Comparison of ENCODE assay signal across 20 mouse cellular contexts in genomic region chr6:108553013-108553412, GRCm38 (mm10).
"Had no signal": no experiment of that assay in that cellular context is flagged by ENCODE, and none has a peak within 500 bp of the region (broad histone marks: within the 10 kb centered on the region; RNA-seq: fewer than 3 reads in every experiment).

No protein-coding gene starts in this region.

- H3K9ac ChIP-seq: kidney, embryonic 15.5 days; limb, embryonic 13.5 days; liver, embryonic 12.5 days; liver, embryonic 15.5 days; lung, embryonic 15.5 days; midbrain, embryonic 13.5 days had no signal

- H3K27me3 ChIP-seq: kidney, embryonic 15.5 days; limb, embryonic 13.5 days; liver, embryonic 12.5 days; liver, embryonic 15.5 days; lung, embryonic 15.5 days; megakaryocyte, embryonic 14.5 days; midbrain, embryonic 13.5 days had no signal

- H3K27ac ChIP-seq: kidney, embryonic 15.5 days; limb, embryonic 10.5 days; limb, embryonic 13.5 days; liver, embryonic 12.5 days; liver, embryonic 15.5 days; lung, embryonic 15.5 days; midbrain, embryonic 10.5 days; midbrain, embryonic 13.5 days; stomach, postnatal 0 days had no signal

- H3K4me2 ChIP-seq: kidney, embryonic 15.5 days; limb, embryonic 13.5 days; liver, embryonic 12.5 days; liver, embryonic 15.5 days; lung, embryonic 15.5 days; midbrain, embryonic 13.5 days had no signal

- H3K4me3 ChIP-seq: kidney, embryonic 15.5 days; limb, embryonic 10.5 days; limb, embryonic 13.5 days; liver, embryonic 12.5 days; liver, embryonic 15.5 days; lung, embryonic 15.5 days; megakaryocyte, embryonic 14.5 days; midbrain, embryonic 10.5 days; midbrain, embryonic 13.5 days; myocyte had no signal

- H3K4me1 ChIP-seq: kidney, embryonic 15.5 days; limb, embryonic 10.5 days; limb, embryonic 13.5 days; liver, embryonic 12.5 days; liver, embryonic 15.5 days; lung, embryonic 15.5 days; midbrain, embryonic 10.5 days; midbrain, embryonic 13.5 days had no signal

- H3K36me3 ChIP-seq: liver, embryonic 15.5 days; lung, embryonic 15.5 days; midbrain, embryonic 10.5 days; midbrain, embryonic 13.5 days had no signal

- DNase-seq: kidney, postnatal 10 days; kidney, postnatal 36 days; liver; lung, adult 18-20 months; lung, postnatal 10 days; lung, postnatal 36 days; thymus, adult 2 months; thymus, postnatal 14 days; thymus, postnatal 4 days had no signal

- H3K9me3 ChIP-seq: kidney, embryonic 15.5 days; limb, embryonic 10.5 days; limb, embryonic 13.5 days; liver, embryonic 12.5 days; liver, embryonic 15.5 days; lung, embryonic 15.5 days; megakaryocyte, embryonic 14.5 days; midbrain, embryonic 10.5 days; midbrain, embryonic 13.5 days had no signal
